Mouse (Mus musculus): ENCODE results near the gene Aldh16a1. TPM values are rescaled to one million over a fixed set of nuclear protein-coding genes. Genes with fewer than 3 reads are reported as not detected.
A peak's percentile ranks its signal among the peaks of the same experiment; 100 is the strongest.
"Not testable (repeated sequence)": the region's sequence is repeated elsewhere in the genome, so short reads cannot be mapped to it uniquely, and the experiment has no call there.

Aldh16a1 gene
- polyA plus RNA-seq, 1 experiment from 2014 or later: 106 TPM

DNA sequence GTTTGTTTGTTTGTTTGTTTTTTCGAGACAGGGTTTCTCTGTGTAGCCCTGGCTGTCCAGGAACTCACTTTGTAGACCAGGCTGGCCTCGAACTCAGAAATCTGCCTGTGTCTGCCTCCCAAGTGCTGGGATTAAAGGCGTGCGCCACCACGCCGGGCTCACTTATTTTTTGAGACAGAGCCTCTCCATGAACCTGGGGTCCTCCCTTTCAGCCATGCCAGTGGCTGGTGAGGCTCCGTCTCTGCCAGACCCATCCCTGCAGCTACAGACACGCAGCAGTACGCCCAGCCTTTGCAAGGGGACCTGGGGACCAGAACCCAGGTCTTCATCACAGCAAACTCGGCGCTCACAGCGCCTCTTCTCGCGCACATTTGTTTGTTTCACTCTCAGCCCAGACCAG lies 58.4 kb downstream of the Aldh16a1 start:
- H3K36me3 ChIP-seq (ENCODE audit: control insufficient read depth, insufficient read depth, low read length); H3K27ac ChIP-seq (ENCODE audit: low read length); ATAC-seq; H3K9ac ChIP-seq (ENCODE audit: low read depth, low read length); H3K4me3 ChIP-seq (ENCODE audit: low read length); H3K4me2 ChIP-seq (ENCODE audit: low read depth, low read length); H3K27me3 ChIP-seq (replicated peaks; ENCODE audit: control insufficient read depth, insufficient read depth, low read length); H3K9me3 ChIP-seq (ENCODE audit: control insufficient read depth, low read length): not testable (repeated sequence)
- 95% methylated on average over 14 of the region's 14 CpGs for WGBS
- H3K4me1 ChIP-seq (ENCODE audit: control insufficient read depth, insufficient read depth, low read length): peaks cover 13% of the 10 kb centered on the region

DNA sequence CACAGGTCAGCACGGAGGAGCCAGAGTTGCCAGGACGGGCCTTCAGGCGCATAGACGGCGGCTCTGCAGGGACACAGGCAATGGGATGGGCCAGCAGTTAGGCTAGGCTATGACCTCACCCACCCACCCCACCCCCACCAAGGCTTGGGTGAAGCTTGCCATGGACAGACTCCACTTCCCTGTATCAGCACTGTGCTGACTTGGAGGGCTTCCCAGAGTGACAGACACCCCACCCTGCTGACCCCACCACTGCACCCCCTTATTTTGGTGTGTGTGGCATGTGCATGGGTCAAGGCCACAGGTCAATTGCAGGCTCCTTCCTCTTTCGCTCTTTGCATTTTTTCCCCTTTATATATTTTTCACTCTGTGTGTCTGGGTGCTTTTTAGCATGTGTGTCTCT lies 59.0 kb downstream of the Aldh16a1 start:
- no peak overlapping the region for H3K9ac ChIP-seq (ENCODE audit: low read depth, low read length)
- no peak overlapping the region for H3K27ac ChIP-seq (ENCODE audit: low read length)
- H3K36me3 ChIP-seq (ENCODE audit: control insufficient read depth, insufficient read depth, low read length): 0 out of 2 replicates have a peak, but pooled peaks cover 4% of the 10 kb centered on the region
- no peaks in the 10 kb centered on the region for H3K9me3 ChIP-seq (ENCODE audit: control insufficient read depth, low read length)
- no peaks in the 10 kb centered on the region for H3K27me3 ChIP-seq (replicated peaks; ENCODE audit: control insufficient read depth, insufficient read depth, low read length)
- 81% methylated on average over 6 of the region's 6 CpGs for WGBS
- no peak overlapping the region for H3K4me2 ChIP-seq (ENCODE audit: low read depth, low read length)
- no peak for ATAC-seq
- H3K4me1 ChIP-seq (ENCODE audit: control insufficient read depth, insufficient read depth, low read length): peaks cover 16% of the 10 kb centered on the region
- no peak overlapping the region for H3K4me3 ChIP-seq (ENCODE audit: low read length)

DNA sequence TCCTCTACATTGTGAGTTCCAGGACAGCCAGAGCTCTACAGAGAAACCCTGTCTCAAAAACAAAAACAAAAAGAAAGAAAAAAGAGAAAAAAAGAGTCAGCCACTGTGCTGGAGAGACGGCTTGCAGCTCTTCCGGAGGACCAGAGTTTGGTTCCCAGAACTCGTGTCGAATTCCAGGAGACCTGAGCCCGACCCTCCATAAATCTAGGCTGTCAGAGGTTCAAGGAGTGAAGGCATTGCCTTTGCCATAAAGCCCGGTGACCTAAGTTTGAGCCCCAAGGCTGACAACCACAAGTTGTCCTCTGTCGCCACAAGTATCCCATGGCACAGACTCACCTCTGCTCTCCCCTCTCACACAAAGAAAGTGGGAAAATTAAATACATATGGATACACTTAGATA lies 60.3 kb downstream of the Aldh16a1 start:
- WGBS: 34% methylated on average over 7 of the region's 7 CpGs
- H3K36me3 ChIP-seq (ENCODE audit: control insufficient read depth, insufficient read depth, low read length): 0 out of 2 replicates have a peak, but pooled peaks cover 4% of the 10 kb centered on the region
- H3K27me3 ChIP-seq (replicated peaks; ENCODE audit: control insufficient read depth, insufficient read depth, low read length): no peaks in the 10 kb centered on the region
- no peak overlapping the region for H3K9ac ChIP-seq (ENCODE audit: low read depth, low read length)
- no peak for ATAC-seq
- no peak overlapping the region for H3K4me3 ChIP-seq (ENCODE audit: low read length)
- H3K4me2 ChIP-seq (ENCODE audit: low read depth, low read length): no peak overlapping the region
- H3K4me1 ChIP-seq (ENCODE audit: control insufficient read depth, insufficient read depth, low read length): peaks cover 18% of the 10 kb centered on the region
- H3K9me3 ChIP-seq (ENCODE audit: control insufficient read depth, low read length): no peaks in the 10 kb centered on the region
- no peak overlapping the region for H3K27ac ChIP-seq (ENCODE audit: low read length)

DNA sequence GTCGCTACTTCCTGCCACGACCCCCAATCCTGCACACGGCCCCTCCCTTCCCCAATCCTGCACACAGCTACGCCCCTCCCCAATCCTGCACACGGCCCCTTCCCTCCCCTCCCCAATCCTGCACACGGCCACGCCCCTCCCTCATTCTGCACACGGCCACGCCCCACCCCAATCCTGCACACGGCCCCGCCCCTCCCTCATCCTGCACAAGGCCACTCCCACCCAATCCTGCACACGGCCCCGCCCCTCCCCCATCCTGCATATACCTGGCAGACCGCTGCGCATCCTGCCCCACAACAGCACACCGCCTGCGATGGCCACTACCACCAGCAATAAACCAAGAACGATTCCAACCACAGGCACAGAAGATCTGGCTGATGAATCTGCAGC lies 60.9 kb downstream of the Aldh16a1 start:
- no peaks in the 10 kb centered on the region for H3K9me3 ChIP-seq (ENCODE audit: control insufficient read depth, low read length)
- H3K27ac ChIP-seq (ENCODE audit: low read length): peak overlapping the region; percentile 64
- ATAC-seq: no peak
- no peaks in the 10 kb centered on the region for H3K27me3 ChIP-seq (replicated peaks; ENCODE audit: control insufficient read depth, insufficient read depth, low read length)
- H3K4me2 ChIP-seq (ENCODE audit: low read depth, low read length): no peak overlapping the region
- 33% methylated on average over 18 of the region's 18 CpGs for WGBS
- peaks cover 18% of the 10 kb centered on the region for H3K4me1 ChIP-seq (ENCODE audit: control insufficient read depth, insufficient read depth, low read length)
- H3K36me3 ChIP-seq (ENCODE audit: control insufficient read depth, insufficient read depth, low read length): 0 out of 2 replicates have a peak, but pooled peaks cover 4% of the 10 kb centered on the region
- H3K9ac ChIP-seq (ENCODE audit: low read depth, low read length): no peak overlapping the region
- no peak overlapping the region for H3K4me3 ChIP-seq (ENCODE audit: low read length)

DNA sequence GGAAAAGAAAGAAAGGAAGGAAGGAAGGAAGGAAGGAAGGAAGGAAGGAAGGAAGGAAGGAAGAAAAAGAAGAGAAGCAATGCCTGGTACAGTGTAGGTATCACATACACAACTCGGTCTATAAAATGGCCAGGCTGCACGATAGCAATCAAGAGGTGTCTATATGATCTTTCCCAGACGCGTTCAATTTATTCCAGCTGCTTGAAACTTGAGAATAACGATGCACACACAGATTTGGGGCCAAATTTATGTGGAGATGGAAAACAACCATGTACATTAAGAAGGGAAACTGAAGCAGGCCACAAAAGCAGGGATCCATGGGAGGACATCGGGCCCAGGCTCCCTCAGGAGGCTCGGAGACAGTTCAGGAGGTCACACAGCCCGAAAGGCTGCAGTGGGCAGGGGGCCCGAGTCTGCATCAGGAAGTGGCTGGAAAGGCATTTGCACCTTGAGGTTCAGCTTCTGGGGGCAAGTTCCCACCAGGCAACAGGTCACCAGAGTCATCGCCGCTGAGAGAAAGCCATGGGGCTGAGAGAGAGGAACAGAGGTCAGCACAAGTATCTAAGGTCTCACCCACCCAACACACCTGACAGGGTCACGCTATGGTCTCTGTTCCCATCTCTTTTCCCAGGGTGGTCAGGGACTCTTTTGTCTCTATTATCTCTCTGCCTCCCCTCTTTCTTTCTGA lies 61.4 kb downstream of the Aldh16a1 start:
- Histone ChIP-seq H3K4me1 (ENCODE audit: control insufficient read depth, insufficient read depth, low read length) (peaks cover 18% of the 10 kb centered on the region), H3K9me3 (ENCODE audit: control insufficient read depth, low read length) (no peaks in the 10 kb centered on the region), H3K9ac (ENCODE audit: low read depth, low read length) (no peak overlapping the region), H3K36me3 (ENCODE audit: control insufficient read depth, insufficient read depth, low read length) (0 out of 2 replicates have a peak, but pooled peaks cover 4% of the 10 kb centered on the region), H3K4me3 (ENCODE audit: low read length) (no peak overlapping the region), H3K27ac (ENCODE audit: low read length) (peak overlapping the region; percentile 64), H3K27me3 (replicated peaks; ENCODE audit: control insufficient read depth, insufficient read depth, low read length) (no peaks in the 10 kb centered on the region), H3K4me2 (ENCODE audit: low read depth, low read length) (no peak overlapping the region)
- ATAC-seq: no peak
- 52% methylated on average over 12 of the region's 12 CpGs for WGBS

DNA sequence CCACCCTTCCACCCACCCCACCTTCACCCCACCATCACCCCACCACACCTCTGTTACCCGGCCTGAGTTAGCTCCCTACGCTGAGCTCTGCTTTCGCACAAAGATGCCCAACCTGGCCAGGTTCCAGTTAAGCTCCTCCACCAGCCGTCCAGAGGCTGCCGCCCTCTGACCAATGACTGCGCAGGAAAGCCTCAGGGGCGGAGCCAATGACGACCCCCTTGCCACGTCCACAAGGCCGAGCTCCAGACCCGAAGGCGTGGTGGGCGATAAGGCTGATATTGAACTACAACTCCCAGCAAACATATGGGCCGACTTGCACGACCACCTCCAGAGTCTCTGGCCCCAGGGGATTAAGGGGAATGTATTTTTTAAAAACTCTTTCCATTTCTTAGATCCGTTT lies 62.3 kb downstream of the Aldh16a1 start, which contains the start of gene Rcn3:
Rcn3 (minus strand) TSS at position 174 of the 400 bp plus-strand sequence.
- 0 out of 2 replicates have a peak, but pooled peaks cover 4% of the 10 kb centered on the region for H3K36me3 ChIP-seq (ENCODE audit: control insufficient read depth, insufficient read depth, low read length)
- H3K4me3 ChIP-seq (ENCODE audit: low read length): peak within 1 kb of the TSS; percentile 57
- H3K4me2 ChIP-seq (ENCODE audit: low read depth, low read length): peak within 1 kb of the TSS; percentile 65
- WGBS: under 1% methylated on average over 16 of the region's 16 CpGs
- ATAC-seq: peak; percentile 87
- peaks cover 18% of the 10 kb centered on the region for H3K4me1 ChIP-seq (ENCODE audit: control insufficient read depth, insufficient read depth, low read length)
- H3K27ac ChIP-seq (ENCODE audit: low read length): peak within 1 kb of the TSS; percentile 79
- no peaks in the 10 kb centered on the region for H3K27me3 ChIP-seq (replicated peaks; ENCODE audit: control insufficient read depth, insufficient read depth, low read length)
- H3K9me3 ChIP-seq (ENCODE audit: control insufficient read depth, low read length): no peaks in the 10 kb centered on the region
- H3K9ac ChIP-seq (ENCODE audit: low read depth, low read length): peak within 1 kb of the TSS; percentile 75

DNA sequence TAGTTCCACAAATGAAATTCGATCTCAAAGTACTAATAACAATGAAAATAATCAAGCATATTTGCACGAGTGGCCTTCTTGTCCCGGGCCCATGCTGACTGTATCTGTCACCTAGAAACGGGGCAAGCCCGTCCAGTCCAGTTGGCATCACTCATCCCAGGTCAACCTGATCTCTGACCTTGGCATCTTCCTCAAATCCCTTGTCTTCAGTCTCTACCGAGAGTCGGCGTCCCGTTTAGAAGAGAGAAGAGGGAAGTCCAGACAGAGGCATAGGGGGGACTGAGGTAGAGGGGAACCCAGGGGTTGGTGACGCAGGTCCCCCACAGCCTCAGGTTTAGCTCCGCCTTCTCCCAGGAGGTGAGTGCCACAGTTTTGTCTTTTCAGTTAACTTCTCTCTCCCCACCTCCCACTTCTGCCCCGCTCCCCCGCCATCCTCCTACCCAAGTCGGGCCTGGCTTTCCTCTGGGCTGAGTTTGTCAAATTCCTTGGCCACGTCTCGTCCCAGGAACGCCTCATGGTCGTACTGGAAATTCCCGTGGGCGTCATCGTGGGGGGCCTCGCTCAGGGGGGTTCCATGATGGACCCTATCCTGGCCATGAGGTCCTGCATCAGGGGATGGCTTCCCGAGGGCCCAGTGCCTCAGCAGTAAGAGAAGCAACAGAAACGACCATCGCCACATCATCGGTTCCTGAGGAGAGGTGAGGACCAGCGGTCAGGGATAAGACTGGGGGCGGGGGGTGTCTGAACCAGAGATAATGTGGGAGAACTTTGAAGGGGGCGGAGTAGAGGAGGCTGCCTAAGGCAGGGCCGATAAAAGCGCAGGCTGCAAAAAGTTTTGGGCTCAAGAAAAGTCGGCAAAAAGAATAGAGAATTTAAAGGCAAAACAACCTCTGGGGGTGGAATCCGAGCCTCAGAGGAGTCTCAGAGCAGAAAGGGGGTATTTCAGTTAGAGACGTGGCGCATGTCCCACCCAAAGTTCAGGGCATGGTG lies 63.1 kb downstream of the Aldh16a1 start:
- Histone ChIP-seq H3K4me2 (ENCODE audit: low read depth, low read length) (peak overlapping the region; percentile 65), H3K27me3 (replicated peaks; ENCODE audit: control insufficient read depth, insufficient read depth, low read length) (no peaks in the 10 kb centered on the region), H3K27ac (ENCODE audit: low read length) (peak overlapping the region; percentile 79), H3K4me1 (ENCODE audit: control insufficient read depth, insufficient read depth, low read length) (peaks cover 18% of the 10 kb centered on the region), H3K9ac (ENCODE audit: low read depth, low read length) (peak overlapping the region; percentile 75), H3K9me3 (ENCODE audit: control insufficient read depth, low read length) (no peaks in the 10 kb centered on the region), H3K36me3 (ENCODE audit: control insufficient read depth, insufficient read depth, low read length) (0 out of 2 replicates have a peak, but pooled peaks cover 7% of the 10 kb centered on the region), H3K4me3 (ENCODE audit: low read length) (peak overlapping the region; percentile 57)
- ATAC-seq: peak; percentile 60
- WGBS: 13% methylated on average over 35 of the region's 35 CpGs

All from intestine, embryonic 16.5 days (tissue).